Mouse (Mus musculus) CH12.LX (cell line): Measurements from ENCODE around the gene Gab1. TPM values are rescaled to one million over a fixed set of nuclear protein-coding genes. Genes with fewer than 3 reads are reported as not detected.

Experiments
- DNase-seq: peaks from one replicate; pipeline ENCODE4 v3.0.0-alpha.2; 2013; ENCODE audit errors: extremely low read depth
- H3K27ac ChIP-seq: 2 replicates; pipeline ENCODE4 v1.5.1; 2012; ENCODE audit warnings: low read depth, mild to moderate bottlenecking, control low read depth, moderate library complexity; ENCODE audit not compliant: insufficient read depth
- H3K27me3 ChIP-seq: replicated peaks from 2 replicates; pipeline ENCODE3; 2012; ENCODE audit warnings: inconsistent platforms
- H3K36me3 ChIP-seq, 2 experiments: replicated peaks in 1 of 2; 2 replicates each; pipeline versions ENCODE3 to v1.6.1; 2012; ENCODE audit warnings: inconsistent platforms in 1 of 2, low read length in 1 of 2, mild to moderate bottlenecking in 1 of 2, mixed read lengths in 1 of 2, moderate library complexity in 1 of 2; ENCODE audit not compliant: control insufficient read depth in 1 of 2, insufficient read depth in 1 of 2
- H3K4me1 ChIP-seq, 2 experiments: 2 replicates each; pipeline ENCODE4 v1.6.1; 2012; ENCODE audit warnings: inconsistent platforms in 1 of 2, moderate library complexity in 1 of 2; ENCODE audit not compliant: insufficient read depth in 2 of 2, control insufficient read depth in 1 of 2
- H3K4me2 ChIP-seq: 2 replicates; pipeline ENCODE4 v1.6.1; 2012; ENCODE audit warnings: low read depth, mild to moderate bottlenecking, control low read depth; ENCODE audit not compliant: poor library complexity, insufficient read depth, severe bottlenecking
- H3K4me3 ChIP-seq, 3 experiments: fragments of 150-350 bp in 1 of 3; sonication (generic) in 1 of 3; replicated peaks in 1 of 3; 2 replicates each; pipeline versions ENCODE3 to v1.5.1; 2011 to 2012; ENCODE audit warnings: low read depth in 2 of 3, low read length in 2 of 3, mild to moderate bottlenecking in 2 of 3, moderate library complexity in 2 of 3, control low read depth in 1 of 3, improper control_type of control experiment in 1 of 3, inconsistent platforms in 1 of 3, mixed read lengths in 1 of 3; ENCODE audit not compliant: poor library complexity in 1 of 3
- H3K79me2 ChIP-seq: replicated peaks from 2 replicates; pipeline ENCODE4 v1.6.1; 2012; ENCODE audit warnings: mild to moderate bottlenecking, moderate library complexity; ENCODE audit not compliant: control insufficient read depth, poor library complexity, insufficient read depth, severe bottlenecking; ENCODE audit errors: extremely low read depth
- H3K9ac ChIP-seq: 2 replicates; pipeline ENCODE4 v1.6.1; 2012; ENCODE audit warnings: low read depth, mild to moderate bottlenecking, control low read depth, moderate library complexity; ENCODE audit not compliant: insufficient read depth
- H3K9me3 ChIP-seq: replicated peaks from 2 replicates; pipeline ENCODE3; 2012; ENCODE audit warnings: low read length, inconsistent platforms, mixed read lengths
- CTCF ChIP-seq, 2 experiments: IDR thresholded peaks in 1 of 2; conservative IDR thresholded peaks in 1 of 2; 2 replicates each; pipeline ENCODE4 v1.5.1; 2011 to 2012; ENCODE audit warnings: low read depth in 2 of 2, low read length in 2 of 2, improper control_type of control experiment in 1 of 2, inconsistent platforms in 1 of 2, mild to moderate bottlenecking in 1 of 2, moderate library complexity in 1 of 2
- EP300 ChIP-seq: IDR thresholded peaks from 2 replicates; pipeline ENCODE4 v1.6.1; 2011; ENCODE audit warnings: low read length, improper control_type of control experiment
- ETS1 ChIP-seq: conservative IDR thresholded peaks from 2 replicates; pipeline ENCODE4 v1.6.1; 2012; ENCODE audit warnings: low read depth, mild to moderate bottlenecking, inconsistent platforms, low read length, improper control_type of control experiment, moderate library complexity
- GABPA ChIP-seq: IDR thresholded peaks from 2 replicates; pipeline ENCODE4 v1.6.1; 2012; ENCODE audit warnings: low read depth, low read length, improper control_type of control experiment, inconsistent platforms; ENCODE audit not compliant: insufficient replicate concordance
- IRF4 ChIP-seq: IDR thresholded peaks from 2 replicates; pipeline ENCODE4 v1.6.1; 2014; ENCODE audit warnings: low read depth, mild to moderate bottlenecking, inconsistent platforms, low read length, improper control_type of control experiment
- MAFK ChIP-seq: IDR thresholded peaks from 2 replicates; pipeline ENCODE4 v1.6.1; 2011; ENCODE audit warnings: low read length, improper control_type of control experiment; ENCODE audit not compliant: insufficient replicate concordance
- MEF2A ChIP-seq: IDR thresholded peaks from 2 replicates; pipeline ENCODE4 v1.6.1; 2014; ENCODE audit warnings: low read depth, mild to moderate bottlenecking, inconsistent platforms, low read length, improper control_type of control experiment, borderline replicate concordance
- NELFE ChIP-seq: IDR thresholded peaks from 2 replicates; pipeline ENCODE4 v1.6.1; 2011; ENCODE audit warnings: low read depth, low read length, improper control_type of control experiment
- RAD21 ChIP-seq: IDR thresholded peaks from 2 replicates; pipeline ENCODE4 v1.6.1; 2011; ENCODE audit warnings: low read depth, mild to moderate bottlenecking, low read length, improper control_type of control experiment, moderate library complexity
- RCOR1 ChIP-seq: conservative IDR thresholded peaks from 2 replicates; pipeline ENCODE4 v1.6.1; 2012; ENCODE audit warnings: low read depth, mild to moderate bottlenecking, inconsistent platforms, low read length, improper control_type of control experiment
- SMC3 ChIP-seq: IDR thresholded peaks from 2 replicates; pipeline ENCODE4 v1.6.1; 2011; ENCODE audit warnings: low read depth, low read length, improper control_type of control experiment
- TCF12 ChIP-seq: IDR thresholded peaks from 2 replicates; pipeline ENCODE4 v1.6.1; 2014; ENCODE audit warnings: low read depth, mild to moderate bottlenecking, inconsistent platforms, low read length, improper control_type of control experiment
- ZC3H11A ChIP-seq: IDR thresholded peaks from 2 replicates; pipeline ENCODE4 v1.6.1; 2012; ENCODE audit warnings: low read depth, mild to moderate bottlenecking, inconsistent platforms, low read length, improper control_type of control experiment
- dilution Hi-C: fragments of 300-500 bp; cut with MboI; formaldehyde crosslinking; loops from 2 replicates; pipeline ENCODE4 v1.14.3; 2020; ENCODE audit warnings: low sequenced_read_pairs; ENCODE audit not compliant: extremely low pct_unique_long_range_greater_than_20kb, extremely low pct_ligation_motif_present
- in situ Hi-C: fragments of 300-500 bp; cut with MboI; formaldehyde crosslinking; loops from 3 replicates; pipeline ENCODE4 v1.14.3; 2019; ENCODE audit warnings: low sequenced_read_pairs, low pct_ligation_motif_present, low pct_unique_long_range_greater_than_20kb, mixed read lengths
- polyA plus RNA-seq: library from polyadenylated mRNA; unstranded; fragments of >175 nt; gene quantifications from 2 replicates; pipeline ENCODE4 v1.2.1, GENCODE M21; 2012; ENCODE audit warnings: low read depth; ENCODE audit not compliant: insufficient read length
- total RNA-seq, 2 experiments: library from RNA; depleted of rRNA; stranded (reverse); fragments of 300-350 nt in 1 of 2; fragments of >200 nt in 1 of 2; gene quantifications; 2 replicates each; pipeline ENCODE4 v1.2.3; 2012 to 2014

Gab1 gene
- total and polyA plus RNA-seq, 3 experiments: 0.08 TPM; not detected in 2

- Histone ChIP-seq H3K9ac (no peak overlapping the region), H3K9me3 (no peaks in the 10 kb centered on the region), H3K27me3 (no peaks in the 10 kb centered on the region), H3K36me3 (no peaks in the 10 kb centered on the region), H3K4me3 (no peak overlapping the region), H3K27ac (no peak overlapping the region), H3K4me2 (peak overlapping the region; percentile 46), H3K79me2 (no peaks in the 10 kb centered on the region), H3K4me1 (no peaks in the 10 kb centered on the region)
- TF ChIP-seq RCOR1 (0 out of 2 replicates have a peak, but pooled peaks have one; percentile 36), CTCF (conservative IDR thresholded peaks at IDR 0.05 in 1 of 2, IDR thresholded peaks at IDR 0.05 in 1 of 2; ENCODE audit: low read depth in 2 of 2, low read length in 2 of 2) (peak in 1 of 2 experiments; percentile 72; a peak in 2 of 4 replicates), RAD21 (peak; percentile 67), TCF12 (no peak), IRF4 (peak; percentile 37; the same call in 1 of the 2 replicates), SMC3 (peak; percentile 43), ETS1 (no peak), ZC3H11A (peak; percentile 18; the same call in 1 of the 2 replicates), MEF2A (no peak), EP300 (no peak), NELFE (no peak), MAFK (no peak)
- dilution Hi-C loops (no loop called here), in situ Hi-C loops (no loop called here)
- DNase-seq: peak; percentile 23
Observed at GRCm38 (mm10) chr8:80772732-80773460, 107.4 kb downstream of the Gab1 start.

GRCm38 (mm10) chr8:80768451-80768850, 111.9 kb downstream of the Gab1 start:
- Histone ChIP-seq H3K4me2 (no peak overlapping the region), H3K36me3 (no peaks in the 10 kb centered on the region), H3K9me3 (no peaks in the 10 kb centered on the region), H3K27me3 (no peaks in the 10 kb centered on the region), H3K9ac (no peak overlapping the region), H3K4me1 (no peaks in the 10 kb centered on the region; a peak in 1 of 4 replicates), H3K27ac (no peak overlapping the region), H3K4me3 (no peak overlapping the region), H3K79me2 (no peaks in the 10 kb centered on the region)
- no peak for DNase-seq
- TF ChIP-seq GABPA: no peak
- dilution Hi-C loops (no loop called here), in situ Hi-C loops (no loop called here)
